Mouse (Mus musculus): ENCODE data around the gene Mtmr4.

GRCm38 (mm10) chr11:87615952-87616351 is 24.0 kb downstream of the Mtmr4 start:
- TF ChIP-seq CTCF (IDR thresholded peaks at IDR 0.05; ENCODE audit: insufficient read depth, low read length) = no peak
- no peak for TF ChIP-seq POLR2A (IDR thresholded peaks at IDR 0.05; ENCODE audit: borderline replicate concordance, extremely low read depth, low read depth, low read length)

Data from lung, adult 2 months (tissue).